Mouse (Mus musculus) liver, embryonic 14.5 days (tissue): ENCODE measurements around the gene Cd8b1. TPM values are rescaled to one million over a fixed set of nuclear protein-coding genes. Genes with fewer than 3 reads are reported as not detected.
A peak's percentile ranks its signal among the peaks of the same experiment; 100 is the strongest.

Experiments
- ATAC-seq: fragments of 200-750 bp; cut with Nextera tagmentation; 2 replicates; pipeline ENCODE4 v1.8.0; 2017; ENCODE audit warnings: moderate number of reproducible peaks, mild to moderate bottlenecking, moderate library complexity; ENCODE audit not compliant: insufficient read depth
- DNase-seq, 3 experiments: peaks; one replicate each; pipeline ENCODE4 v3.0.0-alpha.2; 2012 to 2013; ENCODE audit warnings: low read depth in 3 of 3, low spot score in 3 of 3
- H3K27ac ChIP-seq: fragments of 300-500 bp; sonication (generic); 2 replicates; pipeline ENCODE4 v1.5.1; 2014; ENCODE audit warnings: moderate library complexity, mild to moderate bottlenecking, control low read depth, inconsistent platforms
- H3K27me3 ChIP-seq: fragments of 300-500 bp; sonication (generic); 2 replicates; pipeline ENCODE4 v1.6.1; 2014; ENCODE audit warnings: mild to moderate bottlenecking, low read length, moderate library complexity; ENCODE audit not compliant: control insufficient read depth, insufficient read depth
- H3K36me3 ChIP-seq: fragments of 300-500 bp; sonication (generic); replicated peaks from 2 replicates; pipeline ENCODE4 v1.6.1; 2014; ENCODE audit warnings: low read depth; ENCODE audit not compliant: control insufficient read depth, insufficient read depth
- H3K4me1 ChIP-seq, 2 experiments: fragments of 200-500 bp in 1 of 2; fragments of 300-500 bp in 1 of 2; sonication (generic) in 1 of 2; replicated peaks; 2 replicates each; pipeline ENCODE4 v1.6.1; 2012 to 2014; ENCODE audit warnings: antibody characterized with exemption in 1 of 2, inconsistent platforms in 1 of 2, low read length in 1 of 2; ENCODE audit not compliant: control insufficient read depth in 2 of 2, insufficient read depth in 2 of 2
- H3K4me2 ChIP-seq: fragments of 300-500 bp; sonication (generic); 2 replicates; pipeline ENCODE4 v1.6.1; 2014; ENCODE audit warnings: low read depth, mild to moderate bottlenecking, control low read depth, moderate library complexity
- H3K4me3 ChIP-seq, 2 experiments: fragments of 200-500 bp in 1 of 2; fragments of 300-500 bp in 1 of 2; sonication (generic) in 1 of 2; 2 replicates each; pipeline ENCODE4 v1.5.1; 2012 to 2014; ENCODE audit warnings: low read depth in 2 of 2, low read length in 2 of 2, mild to moderate bottlenecking in 2 of 2, control low read depth in 1 of 2, inconsistent platforms in 1 of 2, moderate library complexity in 1 of 2; ENCODE audit not compliant: insufficient read depth in 1 of 2
- H3K9ac ChIP-seq: fragments of 300-500 bp; sonication (generic); replicated peaks from 2 replicates; pipeline ENCODE4 v1.6.1; 2014; ENCODE audit warnings: mild to moderate bottlenecking, control low read depth, moderate library complexity
- H3K9me3 ChIP-seq: fragments of 300-500 bp; sonication (generic); 2 replicates; pipeline ENCODE4 v1.6.1; 2016; ENCODE audit warnings: low read length, mixed read lengths; ENCODE audit not compliant: control insufficient read depth
- CTCF ChIP-seq: IDR thresholded peaks from 2 replicates; pipeline ENCODE4 v1.5.1; 2016; ENCODE audit warnings: antibody characterized with exemption, low read depth, control low read depth
- EP300 ChIP-seq: IDR thresholded peaks from 2 replicates; pipeline ENCODE4 v1.6.1; 2016; ENCODE audit warnings: antibody characterized with exemption, low read depth
- WGBS: fragments of 180-500 bp; shearing (Covaris S2); extraction: QIAGEN DNeasy Blood & Tissue Kit; methylation state at CpG from one replicate; pipeline ENCODE4 v1.1.7; 2014; ENCODE audit not compliant: insufficient replicate concordance; 5-methylcytosine and 5-hydroxymethylcytosine counted together
- polyA plus RNA-seq, 2 experiments: library from polyadenylated mRNA; depleted of rRNA in 1 of 2; stranded (reverse) in 1 of 2; unstranded in 1 of 2; fragments of >200 nt; fragmentation: Nextera tagmentation in 1 of 2; extraction: Ambion mirVana in 1 of 2; gene quantifications; 2 replicates each; pipeline versions ENCODE4 v1.2.1 to v1.2.3; 2012 to 2014

Gene Cd8b1
- polyA plus RNA-seq, 2 experiments = not detected

- Histone ChIP-seq H3K4me1 (no peaks in the 10 kb centered on the region), H3K27me3 (no peaks in the 10 kb centered on the region), H3K36me3 (no peaks in the 10 kb centered on the region), H3K4me3 (no peak overlapping the region), H3K27ac (no peak overlapping the region), H3K9ac (no peak overlapping the region), H3K9me3 (no peaks in the 10 kb centered on the region), H3K4me2 (no peak overlapping the region)
- no peak for TF ChIP-seq CTCF
- no peak for TF ChIP-seq EP300
- ATAC-seq (no peak), DNase-seq (no peak)
- WGBS = 65% methylated on average over 4 of the region's 4 CpGs
These were observed 16.8 kb downstream of the Cd8b1 start for GRCm38 (mm10) chr6:71339351-71339750.

GRCm38 (mm10) chr6:71341179-71341578, 18.6 kb downstream of the Cd8b1 start:
- Histone ChIP-seq H3K9ac (no peak overlapping the region), H3K4me2 (no peak overlapping the region), H3K27ac (no peak overlapping the region), H3K4me1 (no peaks in the 10 kb centered on the region), H3K36me3 (no peaks in the 10 kb centered on the region), H3K9me3 (no peaks in the 10 kb centered on the region), H3K27me3 (no peaks in the 10 kb centered on the region), H3K4me3 (no peak overlapping the region)
- WGBS = 66% methylated on average over 9 of the region's 9 CpGs
- ATAC-seq (no peak), DNase-seq (no peak)
- no peak for TF ChIP-seq CTCF

GRCm38 (mm10) chr6:71348006-71348405, 25.4 kb downstream of the Cd8b1 start:
- Histone ChIP-seq H3K4me3 (no peak overlapping the region), H3K4me1 (no peaks in the 10 kb centered on the region), H3K27me3 (no peaks in the 10 kb centered on the region), H3K27ac (no peak overlapping the region), H3K36me3 (no peaks in the 10 kb centered on the region), H3K9ac (no peak overlapping the region), H3K4me2 (no peak overlapping the region), H3K9me3 (no peaks in the 10 kb centered on the region)
- DNase-seq = no peak
- TF ChIP-seq EP300 = no peak
- TF ChIP-seq CTCF = peak; percentile 39
- WGBS = 83% methylated on average over 9 of the region's 9 CpGs
- ATAC-seq = no peak

GRCm38 (mm10) chr6:71351201-71351600, 28.6 kb downstream of the Cd8b1 start:
- Histone ChIP-seq H3K36me3 (no peaks in the 10 kb centered on the region), H3K9ac (no peak overlapping the region), H3K4me3 (no peak overlapping the region), H3K9me3 (no peaks in the 10 kb centered on the region), H3K4me2 (no peak overlapping the region), H3K27ac (no peak overlapping the region), H3K4me1 (no peaks in the 10 kb centered on the region), H3K27me3 (no peaks in the 10 kb centered on the region)
- DNase-seq (no peak), ATAC-seq (no peak)
- TF ChIP-seq EP300 = no peak
- TF ChIP-seq CTCF = no peak
- WGBS = 81% methylated on average over 3 of the region's 3 CpGs

- H3K27me3 ChIP-seq = no peaks in the 10 kb centered on the region
- H3K27ac ChIP-seq = no peak overlapping the region
- H3K9me3 ChIP-seq = no peaks in the 10 kb centered on the region
- no peak for TF ChIP-seq CTCF
- TF ChIP-seq EP300 = no peak
- no peak overlapping the region for H3K9ac ChIP-seq
- DNase-seq (no peak), ATAC-seq (no peak)
- no peaks in the 10 kb centered on the region for H3K4me1 ChIP-seq
- WGBS = 63% methylated on average over 6 of the region's 6 CpGs
- no peak overlapping the region for H3K4me3 ChIP-seq
- no peak overlapping the region for H3K4me2 ChIP-seq
- H3K36me3 ChIP-seq = no peaks in the 10 kb centered on the region
These were observed 29.6 kb downstream of the Cd8b1 start for GRCm38 (mm10) chr6:71352201-71352600.
